Mouse (Mus musculus) hindbrain, embryonic 12.5 days (tissue): Measurements from ENCODE around the gene Lysmd2. TPM values are rescaled to one million over a fixed set of nuclear protein-coding genes. Genes with fewer than 3 reads are reported as not detected.
A peak's percentile ranks its signal among the peaks of the same experiment; 100 is the strongest.

Source experiments
- ATAC-seq: fragments of 200-750 bp; cut with Nextera tagmentation; 2 replicates; pipeline ENCODE4 v1.8.0; 2017; ENCODE audit warnings: moderate TSS enrichment; ENCODE audit not compliant: low FRiP score
- H3K27ac ChIP-seq: fragments of 300-500 bp; sonication (generic); 2 replicates; pipeline ENCODE4 v1.5.1; 2016; ENCODE audit warnings: mild to moderate bottlenecking
- H3K27me3 ChIP-seq: fragments of 300-500 bp; sonication (generic); 2 replicates; pipeline ENCODE4 v1.6.1; 2016; ENCODE audit warnings: mild to moderate bottlenecking
- H3K36me3 ChIP-seq: fragments of 300-500 bp; sonication (generic); 2 replicates; pipeline ENCODE4 v1.6.1; 2016; ENCODE audit warnings: mild to moderate bottlenecking
- H3K4me1 ChIP-seq: fragments of 300-500 bp; sonication (generic); 2 replicates; pipeline ENCODE4 v1.6.1; 2016
- H3K4me2 ChIP-seq: fragments of 300-500 bp; sonication (generic); replicated peaks from 2 replicates; pipeline ENCODE4 v1.6.1; 2016; ENCODE audit warnings: mild to moderate bottlenecking
- H3K4me3 ChIP-seq: fragments of 300-500 bp; sonication (generic); 2 replicates; pipeline ENCODE4 v1.5.1; 2016; ENCODE audit warnings: mild to moderate bottlenecking
- H3K9ac ChIP-seq: fragments of 300-500 bp; sonication (generic); 2 replicates; pipeline ENCODE4 v1.6.1; 2016; ENCODE audit warnings: mild to moderate bottlenecking, moderate library complexity
- H3K9me3 ChIP-seq: fragments of 300-500 bp; sonication (generic); replicated peaks from 2 replicates; pipeline ENCODE4 v1.6.1; 2016; ENCODE audit warnings: mild to moderate bottlenecking
- WGBS: fragments of 180-500 bp; shearing (Covaris S2); methylation state at CpG from one replicate; pipeline ENCODE4 v1.1.7; 2016; 5-methylcytosine and 5-hydroxymethylcytosine counted together
- polyA plus RNA-seq: library from polyadenylated mRNA; unstranded; fragments of >200 nt; fragmentation: Nextera tagmentation; extraction: Ambion mirVana; gene quantifications from 2 replicates; pipeline ENCODE4 v1.2.1, GENCODE M21; 2016

The Lysmd2 gene
- polyA plus RNA-seq = 21.2 and 24.2 TPM in 2 replicates

- no peaks in the 10 kb centered on the region for H3K36me3 ChIP-seq
- peak within 1 kb of the TSS; percentile 80 for H3K4me2 ChIP-seq
- peak; percentile 91 for ATAC-seq
- H3K4me3 ChIP-seq = peak within 1 kb of the TSS; percentile 76
- H3K4me1 ChIP-seq = peaks cover 3% of the 10 kb centered on the region
- H3K9ac ChIP-seq = peak within 1 kb of the TSS; percentile 90
- WGBS = under 1% methylated on average over 64 of the region's 94 CpGs
- H3K27ac ChIP-seq = peak within 1 kb of the TSS; percentile 93
- H3K27me3 ChIP-seq = no peaks in the 10 kb centered on the region
- H3K9me3 ChIP-seq = no peaks in the 10 kb centered on the region
Measured at GRCm38 (mm10) chr9:75625556-75626307, at the start of gene Lysmd2. Gene Lysmd2 (plus strand): TSS chr9:75625741.

DNA sequence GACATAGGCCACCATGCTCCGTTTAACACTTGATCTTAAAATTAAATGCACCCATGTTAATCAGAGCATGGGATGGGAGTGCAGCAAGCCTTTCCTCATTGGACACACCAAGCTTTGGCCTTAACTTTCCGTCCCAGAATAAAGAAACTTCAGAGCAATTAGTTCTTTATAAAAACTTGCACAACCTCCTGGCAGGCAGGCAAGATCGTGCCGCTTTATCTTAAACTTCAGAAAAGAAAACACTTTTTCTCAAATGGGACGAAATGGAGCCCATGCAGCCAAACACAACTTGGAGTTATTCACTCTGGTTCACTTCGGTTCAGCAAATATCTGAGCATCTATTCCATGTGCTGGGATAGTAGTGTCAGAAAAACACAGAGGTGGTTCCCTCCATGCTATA lies 46.2 kb upstream of the Lysmd2 start:
- Histone ChIP-seq H3K27me3 (no peaks in the 10 kb centered on the region), H3K9me3 (no peaks in the 10 kb centered on the region), H3K4me1 (no peaks in the 10 kb centered on the region), H3K27ac (no peak overlapping the region), H3K36me3 (peaks cover 76% of the 10 kb centered on the region), H3K9ac (no peak overlapping the region), H3K4me2 (no peak overlapping the region), H3K4me3 (no peak overlapping the region)
- WGBS = 90% methylated on average over 6 of the region's 6 CpGs
- ATAC-seq = no peak

GRCm38 (mm10) chr9:75581694-75582350 lies 43.7 kb upstream of the Lysmd2 start:
- WGBS = 50% methylated on average over 7 of the region's 7 CpGs

GRCm38 (mm10) chr9:75589850-75590790 lies 35.4 kb upstream of the Lysmd2 start:
- H3K9ac ChIP-seq = no peak overlapping the region
- H3K9me3 ChIP-seq = no peaks in the 10 kb centered on the region
- H3K27me3 ChIP-seq = no peaks in the 10 kb centered on the region
- H3K4me3 ChIP-seq = no peak overlapping the region
- peaks cover 4% of the 10 kb centered on the region; the same call in 1 of the 2 replicates for H3K4me1 ChIP-seq
- peaks cover 85% of the 10 kb centered on the region for H3K36me3 ChIP-seq
- no peak overlapping the region for H3K27ac ChIP-seq
- H3K4me2 ChIP-seq = no peak overlapping the region
- no peak for ATAC-seq
- 86% methylated on average over 15 of the region's 15 CpGs for WGBS

More at GRCm38 (mm10) chr9:75581694-75582350, 43.7 kb upstream of the Lysmd2 start:
- Histone ChIP-seq H3K27me3 (no peaks in the 10 kb centered on the region), H3K9me3 (no peaks in the 10 kb centered on the region), H3K27ac (no peak overlapping the region), H3K36me3 (peaks cover 75% of the 10 kb centered on the region), H3K4me2 (no peak overlapping the region), H3K9ac (no peak overlapping the region), H3K4me3 (no peak overlapping the region), H3K4me1 (no peaks in the 10 kb centered on the region)
- ATAC-seq = no peak

DNA sequence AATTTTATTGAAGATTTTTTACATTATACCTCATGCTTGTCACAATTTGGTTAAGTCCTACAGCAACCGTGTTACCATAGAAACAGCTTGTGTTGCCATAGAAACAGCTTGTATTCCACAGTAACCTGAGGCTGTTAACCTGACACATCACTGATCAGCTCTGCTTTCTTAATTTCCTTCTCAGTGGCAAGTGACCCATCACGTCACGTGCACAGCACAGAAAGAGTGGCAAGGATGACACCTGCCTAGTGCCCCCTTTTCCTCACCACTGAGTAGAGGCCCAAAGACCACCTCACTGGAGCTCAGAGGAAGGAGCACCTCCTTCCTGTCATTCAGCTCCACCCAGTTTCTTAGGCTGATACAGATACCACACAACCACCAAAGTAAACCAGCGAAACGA lies 32.1 kb upstream of the Lysmd2 start:
- peaks cover 69% of the 10 kb centered on the region for H3K36me3 ChIP-seq
- H3K4me1 ChIP-seq = peaks cover 10% of the 10 kb centered on the region; the same call in 1 of the 2 replicates
- H3K27ac ChIP-seq = no peak overlapping the region
- 0 out of 2 replicates have a peak, but pooled peaks have one; percentile 54 for ATAC-seq
- no peak overlapping the region for H3K4me2 ChIP-seq
- H3K9ac ChIP-seq = no peak overlapping the region
- 81% methylated on average over 5 of the region's 5 CpGs for WGBS
- no peak overlapping the region for H3K4me3 ChIP-seq
- H3K27me3 ChIP-seq = no peaks in the 10 kb centered on the region
- H3K9me3 ChIP-seq = no peaks in the 10 kb centered on the region

DNA sequence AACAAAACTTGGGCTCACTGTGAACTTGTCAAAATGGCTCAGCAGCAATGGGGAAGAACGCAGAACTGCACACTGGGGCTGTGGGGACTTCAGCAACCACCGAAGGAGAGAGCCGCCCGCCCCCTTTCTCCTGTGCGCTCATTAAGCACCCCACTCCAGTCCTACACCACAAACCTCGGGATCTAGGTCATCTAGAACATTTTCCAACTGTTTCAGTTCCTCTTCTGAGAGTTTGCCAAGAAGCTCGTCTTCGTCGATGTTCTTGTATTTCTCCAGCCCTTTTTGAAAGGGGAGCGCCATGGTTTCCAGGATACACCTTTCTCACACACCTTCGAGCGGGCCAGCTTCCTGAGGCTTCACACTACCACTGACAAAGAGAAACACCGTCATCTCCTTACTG lies 28.5 kb upstream of the Lysmd2 start:
- Histone ChIP-seq H3K27me3 (no peaks in the 10 kb centered on the region), H3K36me3 (peaks cover 37% of the 10 kb centered on the region), H3K4me2 (no peak overlapping the region), H3K27ac (no peak overlapping the region), H3K9me3 (no peaks in the 10 kb centered on the region), H3K4me1 (peaks cover 32% of the 10 kb centered on the region), H3K9ac (no peak overlapping the region), H3K4me3 (no peak overlapping the region)
- no peak for ATAC-seq
- WGBS = 95% methylated on average over 13 of the region's 13 CpGs

DNA sequence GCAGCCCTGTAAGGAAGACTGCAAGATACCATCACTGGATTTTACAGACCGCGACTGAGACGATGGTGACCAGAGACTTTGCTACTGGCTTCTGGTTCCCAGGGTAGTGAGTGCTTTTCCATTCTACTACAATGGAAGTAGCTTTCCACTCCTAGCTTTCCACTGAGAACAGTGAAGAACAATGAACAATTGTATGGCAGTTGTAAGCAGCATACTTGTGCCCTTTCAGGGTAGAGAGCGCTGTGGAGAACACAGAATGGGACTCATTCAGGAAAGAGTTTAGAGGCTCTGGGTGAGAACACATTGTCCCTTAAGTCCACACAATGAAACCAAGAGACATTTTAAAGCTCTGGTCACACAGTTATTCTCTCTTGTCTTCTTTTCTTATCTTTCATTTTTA lies 27.9 kb upstream of the Lysmd2 start:
- 60% methylated on average over 4 of the region's 4 CpGs for WGBS
- Histone ChIP-seq H3K27me3 (no peaks in the 10 kb centered on the region), H3K4me3 (no peak overlapping the region), H3K36me3 (peaks cover 31% of the 10 kb centered on the region), H3K9ac (no peak overlapping the region), H3K4me2 (no peak overlapping the region), H3K27ac (no peak overlapping the region), H3K9me3 (no peaks in the 10 kb centered on the region), H3K4me1 (peaks cover 32% of the 10 kb centered on the region)
- ATAC-seq = no peak

DNA sequence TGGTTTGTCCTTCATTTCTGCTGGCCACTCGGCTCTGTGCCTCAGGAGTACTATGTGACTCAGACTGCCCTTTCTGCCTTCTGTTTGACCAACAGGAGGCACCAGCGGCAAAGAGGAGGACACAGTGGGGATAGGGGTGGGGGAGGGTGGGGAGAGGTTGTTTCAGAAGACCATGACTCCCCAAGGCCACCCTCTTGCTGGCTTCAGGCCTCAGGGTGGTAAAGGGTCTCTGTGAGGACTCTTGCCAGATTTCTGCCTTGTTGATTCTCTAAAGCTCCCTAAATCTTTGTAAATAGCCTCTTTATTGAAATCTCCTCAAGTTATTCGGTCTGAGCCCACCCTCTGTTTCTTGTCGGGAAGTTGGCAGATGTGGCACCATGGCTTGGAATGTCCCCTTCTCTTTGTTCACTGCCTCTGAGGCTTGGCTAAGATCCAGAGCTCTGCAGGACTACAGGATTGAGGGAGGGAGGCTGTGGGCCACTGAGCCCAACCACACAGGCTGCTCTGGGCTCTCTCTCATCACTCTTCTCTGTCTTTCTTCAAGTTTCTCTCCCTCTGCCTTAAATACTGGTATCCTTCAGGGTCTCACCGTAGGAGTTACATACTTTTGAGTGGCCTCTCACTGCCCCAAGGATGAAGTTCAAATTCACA lies 26.2 kb upstream of the Lysmd2 start:
- Histone ChIP-seq H3K4me1 (peaks cover 28% of the 10 kb centered on the region), H3K27me3 (no peaks in the 10 kb centered on the region), H3K36me3 (peaks cover 18% of the 10 kb centered on the region), H3K27ac (peak overlapping the region; percentile 24; the same call in 1 of the 2 replicates), H3K9me3 (no peaks in the 10 kb centered on the region), H3K4me2 (no peak overlapping the region), H3K9ac (no peak overlapping the region), H3K4me3 (no peak overlapping the region)
- 38% methylated on average over 5 of the region's 5 CpGs for WGBS
- peak; percentile 91 for ATAC-seq

- Histone ChIP-seq H3K27me3 (no peaks in the 10 kb centered on the region), H3K9ac (no peak overlapping the region), H3K4me1 (peaks cover 28% of the 10 kb centered on the region), H3K4me3 (no peak overlapping the region), H3K36me3 (peaks cover 20% of the 10 kb centered on the region), H3K9me3 (no peaks in the 10 kb centered on the region), H3K27ac (no peak overlapping the region; the same call in 1 of the 2 replicates), H3K4me2 (no peak overlapping the region)
- no peak for ATAC-seq
- 74% methylated on average over 7 of the region's 7 CpGs for WGBS
Measured at GRCm38 (mm10) chr9:75600166-75600934, 25.2 kb upstream of the Lysmd2 start.

- ATAC-seq = no peak
- whole genome bisulfite sequencing = 50% methylated on average over 12 of the region's 12 CpGs
Measured at GRCm38 (mm10) chr9:75601510-75601909, 24.0 kb upstream of the Lysmd2 start.

DNA sequence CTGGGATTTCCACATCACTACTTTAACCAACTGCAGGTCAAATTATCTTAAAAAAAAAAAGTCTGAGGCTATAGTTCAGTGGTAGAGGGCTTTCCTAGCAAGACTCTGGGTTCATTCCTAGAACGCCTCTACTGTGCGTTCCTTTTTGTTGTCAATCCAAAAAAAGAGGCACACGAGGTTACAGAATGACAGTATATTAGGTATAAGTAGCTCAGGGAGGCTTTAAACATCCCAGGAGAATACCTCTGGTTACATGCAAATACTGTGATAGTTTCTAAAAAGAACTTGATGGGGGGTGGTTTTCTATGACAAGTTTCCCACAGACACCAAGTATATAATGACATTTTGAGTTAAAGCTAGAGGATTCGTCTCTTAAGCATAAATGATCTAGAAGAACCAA lies 18.0 kb upstream of the Lysmd2 start:
- no peak for ATAC-seq
- no peak overlapping the region for H3K4me3 ChIP-seq
- H3K9me3 ChIP-seq = no peaks in the 10 kb centered on the region
- H3K4me1 ChIP-seq = peaks cover 5% of the 10 kb centered on the region; the same call in 1 of the 2 replicates
- 90% methylated on average over 4 of the region's 4 CpGs for WGBS
- H3K27ac ChIP-seq = no peak overlapping the region
- H3K4me2 ChIP-seq = no peak overlapping the region
- peaks cover 11% of the 10 kb centered on the region for H3K36me3 ChIP-seq
- no peak overlapping the region for H3K9ac ChIP-seq
- H3K27me3 ChIP-seq = no peaks in the 10 kb centered on the region

More at GRCm38 (mm10) chr9:75601510-75601909, 24.0 kb upstream of the Lysmd2 start:
- Histone ChIP-seq H3K9ac (no peak overlapping the region), H3K9me3 (no peaks in the 10 kb centered on the region), H3K4me1 (peaks cover 28% of the 10 kb centered on the region), H3K4me2 (no peak overlapping the region), H3K27ac (no peak overlapping the region), H3K27me3 (no peaks in the 10 kb centered on the region), H3K4me3 (no peak overlapping the region), H3K36me3 (peaks cover 17% of the 10 kb centered on the region)
